Mouse (Mus musculus): ENCODE results near the gene Crb3. TPM values are rescaled to one million over a fixed set of nuclear protein-coding genes. Genes with fewer than 3 reads are reported as not detected.

Crb3 gene
- total RNA-seq (2014; rRNA removed) (6.2 and 8.5 TPM in 2 replicates), polyA plus RNA-seq (2015; fragmentation: Nextera tagmentation; extraction: Ambion mirVana) (3.5 and 5.1 TPM in 2 replicates)

DNA sequence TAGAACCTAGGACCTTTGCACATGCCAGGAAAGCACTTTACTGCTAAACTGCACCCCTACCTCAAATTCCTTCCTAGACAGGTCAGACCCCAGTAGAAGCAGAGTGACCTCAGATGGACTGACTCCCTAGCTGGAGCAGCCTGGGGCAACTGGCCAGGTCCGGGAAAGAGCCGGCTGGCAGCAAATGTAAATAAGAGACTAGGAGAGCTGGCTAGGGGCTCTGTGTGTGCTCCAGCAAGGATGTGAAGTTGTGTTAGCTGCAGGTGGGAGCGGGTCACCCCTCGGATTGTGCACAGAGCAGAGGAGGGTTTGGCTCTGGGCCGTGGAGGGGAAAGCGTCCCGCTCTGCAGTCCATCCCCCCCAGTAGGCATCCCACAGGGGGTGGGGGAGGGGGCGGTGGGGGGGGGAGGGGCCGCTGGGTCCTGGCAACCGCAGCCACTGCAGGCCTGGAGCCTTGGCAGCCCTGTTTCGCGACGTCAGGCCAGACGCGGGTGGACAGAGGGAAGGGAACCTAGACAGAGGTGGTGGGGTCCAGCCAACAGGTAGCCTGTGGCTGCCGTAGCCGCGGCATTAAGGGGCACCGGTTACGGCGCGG lies at the start of gene Crb3:
Gene Crb3, plus strand, starts transcription at position 215 of the 595 bp plus-strand sequence.
- ATAC-seq (ENCODE audit: low FRiP score), result peak; percentile 0; the same call in 1 of the 2 replicates
- Histone ChIP-seq H3K9me3 (ENCODE audit: low read length) (no peaks in the 10 kb centered on the region), H3K4me2 (ENCODE audit: low read depth, low read length, poor library complexity, severe bottlenecking) (peak within 1 kb of the TSS; percentile 73), H3K9ac (replicated peaks; ENCODE audit: low read length, poor library complexity, severe bottlenecking) (peak within 1 kb of the TSS; percentile 84), H3K27ac (ENCODE audit: low read depth, low read length) (peak within 1 kb of the TSS; percentile 79), H3K36me3 (ENCODE audit: insufficient read depth, low read length) (peaks cover 19% of the 10 kb centered on the region), H3K4me3 (ENCODE audit: low read depth, low read length) (peak within 1 kb of the TSS; percentile 92), H3K4me1 (ENCODE audit: insufficient read depth, low read length) (peaks cover 4% of the 10 kb centered on the region; the same call in 1 of the 2 replicates), H3K27me3 (ENCODE audit: insufficient read depth, low read length) (peaks cover 13% of the 10 kb centered on the region)
- peak; percentile 33 for DNase-seq (ENCODE audit: low spot score)
- 1% methylated on average over 20 of the region's 22 CpGs for WGBS
- no peak for TF ChIP-seq CTCF (IDR thresholded peaks at IDR 0.05)

DNA sequence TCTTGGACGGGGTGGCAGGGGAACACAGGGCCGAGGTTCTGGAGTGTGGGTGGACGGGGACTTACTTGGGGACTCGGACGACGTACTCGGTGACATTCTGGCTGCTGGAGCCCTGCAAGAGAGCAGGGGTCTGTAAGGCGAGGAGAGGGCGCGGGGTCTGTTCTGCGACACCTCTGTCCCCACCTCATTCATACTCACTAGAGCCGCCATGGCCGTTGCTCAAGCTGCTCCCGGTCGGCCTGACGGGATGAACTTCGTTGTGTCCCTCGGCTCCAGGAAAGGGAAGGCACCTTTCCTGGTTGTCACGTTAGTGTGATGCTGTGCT lies 48.0 kb upstream of the Crb3 start:
- no peak for DNase-seq (ENCODE audit: low spot score)
- Histone ChIP-seq H3K9me3 (ENCODE audit: low read length) (no peaks in the 10 kb centered on the region), H3K4me3 (ENCODE audit: low read depth, low read length) (peak overlapping the region; percentile 72), H3K4me2 (ENCODE audit: low read depth, low read length, poor library complexity, severe bottlenecking) (peak overlapping the region; percentile 87), H3K36me3 (ENCODE audit: insufficient read depth, low read length) (peaks cover 27% of the 10 kb centered on the region), H3K27me3 (ENCODE audit: insufficient read depth, low read length) (no peaks in the 10 kb centered on the region), H3K27ac (ENCODE audit: low read depth, low read length) (peak overlapping the region; percentile 98), H3K9ac (replicated peaks; ENCODE audit: low read length, poor library complexity, severe bottlenecking) (peak overlapping the region; percentile 86), H3K4me1 (ENCODE audit: insufficient read depth, low read length) (peaks cover 4% of the 10 kb centered on the region; the same call in 1 of the 2 replicates)
- peak; percentile 34 for ATAC-seq (ENCODE audit: low FRiP score)
- TF ChIP-seq CTCF (IDR thresholded peaks at IDR 0.05), result no peak
- 1% methylated on average over 19 of the region's 19 CpGs for WGBS

DNA sequence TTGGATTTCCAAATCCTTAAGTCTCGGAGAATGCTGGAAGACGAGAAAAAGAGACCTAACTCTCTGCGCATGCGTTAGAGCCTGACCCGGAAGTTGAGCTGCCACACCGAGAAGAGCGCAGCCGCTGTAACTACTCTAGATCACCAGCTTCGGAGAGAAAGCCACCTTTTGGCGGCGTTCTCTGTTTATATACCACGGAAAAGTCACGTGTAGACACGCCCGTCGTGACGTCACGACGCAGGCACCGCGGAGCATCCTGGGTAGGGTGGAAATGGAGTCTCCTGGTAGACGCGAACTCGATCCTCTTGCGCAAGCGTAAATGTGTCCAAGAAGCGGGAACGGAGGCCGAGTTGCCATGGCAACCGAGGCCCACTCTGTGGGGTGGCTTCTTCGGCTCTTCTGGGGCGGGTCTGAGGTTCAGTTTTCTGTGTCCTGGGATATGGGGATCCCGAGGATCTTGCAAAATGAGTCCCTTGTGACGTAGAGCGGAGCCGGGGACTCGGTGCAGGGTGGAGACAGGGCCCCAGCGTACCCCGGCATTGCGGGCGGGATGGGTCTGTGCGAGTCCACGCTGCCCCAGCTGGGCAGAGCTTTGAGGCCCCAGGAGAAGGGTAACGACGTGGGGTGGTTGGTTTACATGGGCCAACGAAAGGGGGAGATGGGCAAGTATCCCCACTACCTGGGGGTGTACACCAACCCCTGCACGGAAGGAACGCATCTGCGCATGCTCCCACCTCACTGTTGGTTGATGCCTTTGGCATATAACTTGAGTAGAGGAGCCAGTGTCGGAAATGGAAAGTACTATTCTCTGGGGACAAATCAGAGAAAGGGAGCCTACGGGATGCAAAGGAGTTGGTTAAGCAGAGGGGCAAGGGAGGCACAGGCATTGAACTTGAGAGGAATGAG lies 47.4 kb upstream of the Crb3 start, which contains the start of the genes Gtf2f1 and Gm17949:
Gene Gtf2f1, minus strand, starts transcription at position 53 of the 906 bp plus-strand sequence.
Gene Gm17949, plus strand, starts transcription at position 234 of the 906 bp plus-strand sequence.
- H3K9me3 ChIP-seq (ENCODE audit: low read length), result no peaks in the 10 kb centered on the region
- H3K4me3 ChIP-seq (ENCODE audit: low read depth, low read length), result peak within 1 kb of the TSS; percentile 72
- peak within 1 kb of the TSS; percentile 86 for H3K9ac ChIP-seq (replicated peaks; ENCODE audit: low read length, poor library complexity, severe bottlenecking)
- H3K4me2 ChIP-seq (ENCODE audit: low read depth, low read length, poor library complexity, severe bottlenecking), result peak within 1 kb of the TSS; percentile 91
- peak; percentile 99 for DNase-seq (ENCODE audit: low spot score)
- ATAC-seq (ENCODE audit: low FRiP score), result peak; percentile 90
- peaks cover 4% of the 10 kb centered on the region; the same call in 1 of the 2 replicates for H3K4me1 ChIP-seq (ENCODE audit: insufficient read depth, low read length)
- peak within 1 kb of the TSS; percentile 98 for H3K27ac ChIP-seq (ENCODE audit: low read depth, low read length)
- no peaks in the 10 kb centered on the region for H3K27me3 ChIP-seq (ENCODE audit: insufficient read depth, low read length)
- peaks cover 21% of the 10 kb centered on the region for H3K36me3 ChIP-seq (ENCODE audit: insufficient read depth, low read length)
- peak; percentile 60 for TF ChIP-seq CTCF (IDR thresholded peaks at IDR 0.05)
- WGBS, result under 1% methylated on average over 51 of the region's 51 CpGs

DNA sequence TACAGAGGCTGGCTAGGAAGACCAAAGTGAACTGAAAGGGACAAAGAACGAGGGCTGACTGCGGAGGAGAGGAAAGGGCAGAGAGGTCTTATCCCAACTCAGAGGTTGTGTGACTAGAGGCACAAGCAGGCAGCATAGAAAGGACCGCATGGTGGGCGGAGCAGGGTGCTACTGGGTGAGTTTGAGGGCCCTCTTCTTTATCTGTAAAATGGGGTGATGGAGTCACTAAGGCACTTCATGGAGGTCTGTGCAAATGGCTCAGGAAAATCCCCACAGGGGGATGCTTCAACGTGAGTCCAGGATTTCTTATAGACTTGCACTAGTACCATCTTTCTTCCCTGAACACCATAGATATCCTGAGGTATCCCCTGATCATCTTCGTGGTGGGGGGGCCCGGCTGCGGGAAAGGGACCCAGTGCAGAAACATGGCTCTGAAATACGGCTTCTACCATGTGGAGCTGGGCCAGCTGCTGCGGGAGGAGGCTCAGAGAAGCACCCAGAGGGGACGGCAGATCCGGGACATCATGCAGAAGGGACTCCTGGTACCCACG lies 46.6 kb upstream of the Crb3 start:
- peaks cover 12% of the 10 kb centered on the region for H3K36me3 ChIP-seq (ENCODE audit: insufficient read depth, low read length)
- peak overlapping the region; percentile 98 for H3K27ac ChIP-seq (ENCODE audit: low read depth, low read length)
- H3K4me2 ChIP-seq (ENCODE audit: low read depth, low read length, poor library complexity, severe bottlenecking), result peak overlapping the region; percentile 91
- no peaks in the 10 kb centered on the region for H3K27me3 ChIP-seq (ENCODE audit: insufficient read depth, low read length)
- TF ChIP-seq CTCF (IDR thresholded peaks at IDR 0.05), result no peak
- H3K4me1 ChIP-seq (ENCODE audit: insufficient read depth, low read length), result peaks cover 4% of the 10 kb centered on the region; the same call in 1 of the 2 replicates
- H3K4me3 ChIP-seq (ENCODE audit: low read depth, low read length), result peak overlapping the region; percentile 72
- no peak for DNase-seq (ENCODE audit: low spot score)
- WGBS, result 67% methylated on average over 13 of the region's 13 CpGs
- no peak; the same call in 1 of the 2 replicates for ATAC-seq (ENCODE audit: low FRiP score)
- peak overlapping the region; percentile 82; the same call in 1 of the 2 replicates for H3K9ac ChIP-seq (replicated peaks; ENCODE audit: low read length, poor library complexity, severe bottlenecking)
- H3K9me3 ChIP-seq (ENCODE audit: low read length), result no peaks in the 10 kb centered on the region

DNA sequence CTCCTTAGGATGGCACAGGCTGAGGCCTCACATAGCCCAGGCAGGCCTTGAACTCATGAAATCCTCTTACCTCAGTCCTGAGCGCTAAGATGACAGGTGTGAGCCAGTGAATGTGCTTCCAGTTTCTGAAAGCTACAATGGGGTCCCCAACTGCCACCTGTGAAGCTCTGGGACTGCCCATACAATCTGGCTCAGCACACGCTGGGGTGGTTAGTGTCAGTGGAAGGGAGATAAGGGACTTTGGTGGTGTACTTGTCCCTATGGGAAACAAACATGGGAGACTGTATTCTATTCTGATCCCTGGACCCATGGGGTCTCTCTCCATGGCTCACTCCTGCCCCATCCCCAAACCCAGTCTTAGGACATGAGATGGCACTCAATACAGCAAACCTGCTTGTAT lies 39.2 kb upstream of the Crb3 start:
- Histone ChIP-seq H3K36me3 (ENCODE audit: insufficient read depth, low read length) (peaks cover 34% of the 10 kb centered on the region), H3K9me3 (ENCODE audit: low read length) (no peaks in the 10 kb centered on the region), H3K4me2 (ENCODE audit: low read depth, low read length, poor library complexity, severe bottlenecking) (no peak overlapping the region), H3K9ac (replicated peaks; ENCODE audit: low read length, poor library complexity, severe bottlenecking) (no peak overlapping the region), H3K4me3 (ENCODE audit: low read depth, low read length) (no peak overlapping the region), H3K27ac (ENCODE audit: low read depth, low read length) (no peak overlapping the region), H3K27me3 (ENCODE audit: insufficient read depth, low read length) (no peaks in the 10 kb centered on the region), H3K4me1 (ENCODE audit: insufficient read depth, low read length) (no peaks in the 10 kb centered on the region)
- TF ChIP-seq CTCF (IDR thresholded peaks at IDR 0.05), result no peak
- 94% methylated on average over 2 of the region's 2 CpGs for WGBS
- ATAC-seq (ENCODE audit: low FRiP score) (no peak), DNase-seq (ENCODE audit: low spot score) (no peak)

All from midbrain, postnatal 0 days (tissue).